In genomic region chr11:95073835-95074234, GRCm38 (mm10) we compare ENCODE assay signal across 23 mouse cellular contexts. TPM values are rescaled to one million over a fixed set of nuclear protein-coding genes. Genes with fewer than 3 reads are reported as not detected.
DNase-seq lines count a peak whose midpoint lies in the region; ATAC-seq and TF ChIP-seq lines count a peak whose summit lies in the region.
"Had no signal": no experiment of that assay in that cellular context is flagged by ENCODE, and none has a peak within 500 bp of the region (broad histone marks: within the 10 kb centered on the region; RNA-seq: fewer than 3 reads in every experiment).

No protein-coding gene starts in this region.

- TF ChIP-seq CTCF in kidney, adult 2 months (conservative IDR thresholded peaks at IDR 0.05; ENCODE audit: insufficient read depth, insufficient read length, low read depth, low read length) = no peak

- H3K27ac ChIP-seq in heart, embryonic 15.5 days = no peak overlapping the region
- no peak overlapping the region for H3K27ac ChIP-seq in kidney, adult 2 months (ENCODE audit: insufficient read depth, low read depth, low read length)
- no peak overlapping the region for H3K27ac ChIP-seq in neural tube, embryonic 15.5 days (replicated peaks)
- H3K27ac ChIP-seq: forebrain, embryonic 13.5 days; hindbrain, embryonic 13.5 days; liver, embryonic 14.5 days had no signal

- H3K4me1 ChIP-seq in heart, embryonic 15.5 days (replicated peaks) = peaks cover 91% of the 10 kb centered on the region
- H3K4me1 ChIP-seq in kidney, adult 2 months (ENCODE audit: control insufficient read depth, insufficient read depth, low read length) = peaks cover 24% of the 10 kb centered on the region
- peaks cover 61% of the 10 kb centered on the region for H3K4me1 ChIP-seq in neural tube, embryonic 15.5 days

- H3K4me2 ChIP-seq in heart, embryonic 15.5 days = 0 out of 2 replicates have a peak overlapping the region, but pooled peaks have one; percentile 2
- H3K4me2 ChIP-seq in neural tube, embryonic 15.5 days = 0 out of 2 replicates have a peak overlapping the region, but pooled peaks have one; percentile 78
- H3K4me2 ChIP-seq: forebrain, embryonic 13.5 days had no signal

- 73% methylated on average over 4 of the region's 4 CpGs for WGBS in heart, embryonic 15.5 days
- 92% methylated on average over 4 of the region's 4 CpGs for WGBS in kidney, adult 2 months
- 75% methylated on average over 4 of the region's 4 CpGs for WGBS in neural tube, embryonic 15.5 days

- H3K9ac ChIP-seq in heart, embryonic 15.5 days = no peak overlapping the region
- H3K9ac ChIP-seq in neural tube, embryonic 15.5 days (replicated peaks) = no peak overlapping the region
- H3K9ac ChIP-seq: forebrain, embryonic 13.5 days; hindbrain, embryonic 13.5 days; liver, embryonic 14.5 days had no signal

- no peak for TF ChIP-seq POLR2A in kidney, adult 2 months (IDR thresholded peaks at IDR 0.05; ENCODE audit: low read depth, low read length)

- ATAC-seq in heart, embryonic 15.5 days (replicated peaks; ENCODE audit: insufficient number of reproducible peaks, insufficient read depth, low FRiP score, low read depth) = no peak
- ATAC-seq in neural tube, embryonic 15.5 days (ENCODE audit: low FRiP score) = no peak
- ATAC-seq: forebrain, embryonic 13.5 days; Patski had no signal

- intact Hi-C loops in left cerebral cortex, postnatal 10 days (cut with DNase I) = no loop called here

- H3K27me3 ChIP-seq in heart, embryonic 15.5 days = peaks cover 7% of the 10 kb centered on the region; the same call in 1 of the 2 replicates
- no peaks in the 10 kb centered on the region for H3K27me3 ChIP-seq in kidney, adult 2 months (replicated peaks; ENCODE audit: control insufficient read depth, insufficient read depth, low read length)
- H3K27me3 ChIP-seq in neural tube, embryonic 15.5 days (replicated peaks) = peaks cover 27% of the 10 kb centered on the region
- H3K27me3 ChIP-seq: Patski had no signal

- H3K36me3 ChIP-seq in heart, embryonic 15.5 days = no peaks in the 10 kb centered on the region
- no peaks in the 10 kb centered on the region for H3K36me3 ChIP-seq in kidney, adult 2 months (ENCODE audit: control insufficient read depth, insufficient read depth, low read length)
- H3K36me3 ChIP-seq in neural tube, embryonic 15.5 days = no peaks in the 10 kb centered on the region
- H3K36me3 ChIP-seq: hindbrain, embryonic 13.5 days had no signal

- DNase-seq in heart, adult 9 months (ENCODE audit: low spot score in 2 of 2) = no peak
- DNase-seq in kidney, postnatal 4 days = peak; percentile 54 to 58
- no peak for DNase-seq in kidney, adult 2 months
- no peak for DNase-seq in neural tube, embryonic 10.5 days (ENCODE audit: extremely low spot score, low spot score)
- DNase-seq in left cerebral cortex, postnatal 10 days (ENCODE audit: extremely low spot score in 1 of 2, low spot score in 2 of 2) = no peak
- DNase-seq: adrenal gland, postnatal 36 days; B cell, adult 2 months; cerebellum, postnatal 10 days; embryo, embryonic 11 days; kidney, adult 8-10 months; left cerebral cortex, postnatal 4 days; retina, postnatal 1 day; spleen, adult 18-20 months; thymus, postnatal 4 days had no signal

- no peak overlapping the region for H3K4me3 ChIP-seq in heart, embryonic 15.5 days
- H3K4me3 ChIP-seq in kidney, adult 2 months (ENCODE audit: insufficient read depth, low read depth, low read length) = no peak overlapping the region; the same call in 1 of the 2 replicates
- no peak overlapping the region for H3K4me3 ChIP-seq in neural tube, embryonic 15.5 days (replicated peaks)
- H3K4me3 ChIP-seq: forebrain, embryonic 13.5 days; hindbrain, embryonic 13.5 days; megakaryocyte, embryonic 14.5 days had no signal

- H3K9me3 ChIP-seq in heart, embryonic 15.5 days (replicated peaks) = no peaks in the 10 kb centered on the region
- no peaks in the 10 kb centered on the region for H3K9me3 ChIP-seq in neural tube, embryonic 15.5 days (replicated peaks)
- H3K9me3 ChIP-seq: forebrain, embryonic 13.5 days; hindbrain, embryonic 13.5 days; megakaryocyte, embryonic 14.5 days had no signal

RNA-seq across cellular contexts. Expression of gene Itga3, which starts 2.8 kb away (rescaled TPM):
- 9.7 and 12.9 TPM in 2 replicates for polyA plus RNA-seq in heart, embryonic 15.5 days (2015; fragmentation: Nextera tagmentation; extraction: Ambion mirVana)
- polyA plus RNA-seq in kidney, adult 2 months (2012; rRNA removed) = 48.2 and 55.4 TPM in 2 replicates
- 17.7 and 20.3 TPM in 2 replicates for polyA plus RNA-seq in neural tube, embryonic 15.5 days (2015; fragmentation: Nextera tagmentation; extraction: Ambion mirVana)
- 10 to 100 TPM; 13.6 to 16.2 TPM for total RNA-seq in left cerebral cortex, postnatal 10 days (2021)

RNA-seq across cellular contexts. Expression of gene Pdk2, which starts 32.7 kb away (rescaled TPM):
- 114 and 117 TPM in 2 replicates for polyA plus RNA-seq in heart, embryonic 15.5 days (2015; fragmentation: Nextera tagmentation; extraction: Ambion mirVana)
- 430 and 469 TPM in 2 replicates for polyA plus RNA-seq in kidney, adult 2 months (2012; rRNA removed)
- polyA plus RNA-seq in neural tube, embryonic 15.5 days (2015; fragmentation: Nextera tagmentation; extraction: Ambion mirVana) = 24.9 and 27.1 TPM in 2 replicates
- 10 to 100 TPM; 43.8 to 50.6 TPM for total RNA-seq in left cerebral cortex, postnatal 10 days (2021)

RNA-seq across cellular contexts. Expression of gene Dlx3, which starts 46.1 kb away (rescaled TPM):
- polyA plus RNA-seq in heart, embryonic 15.5 days (2015; fragmentation: Nextera tagmentation; extraction: Ambion mirVana) = 0.08 and 0.10 TPM in 2 replicates
- 0.05 and 0.10 TPM in 2 replicates for polyA plus RNA-seq in kidney, adult 2 months (2012; rRNA removed)
- polyA plus RNA-seq in neural tube, embryonic 15.5 days (2015; fragmentation: Nextera tagmentation; extraction: Ambion mirVana) = 0.28 and 0.50 TPM in 2 replicates
- not detected for total RNA-seq in left cerebral cortex, postnatal 10 days (2021)
- total RNA-seq: adrenal gland, postnatal 36 days; layer of hippocampus, postnatal 25 days; left cerebral cortex, postnatal 4 days; neutrophil, adult 5-6 weeks had no signal
- polyA plus RNA-seq: forebrain, embryonic 13.5 days; Patski had no signal

Comparison
In these comparisons a context has a peak if more than half of its experiments do, and no peak if none do; other contexts are left out.
1. DNase-seq: peak in kidney, postnatal 4 days (2 of 2); none in heart, adult 9 months (0 of 2), kidney, adult 2 months (single experiment), neural tube, embryonic 10.5 days (single experiment) and left cerebral cortex, postnatal 10 days (0 of 2).